Mouse (Mus musculus) leukemia stem cell, adult 10-12 weeks (primary cell): ENCODE data around the gene Zbtb2. TPM values are rescaled to one million over a fixed set of nuclear protein-coding genes. Genes with fewer than 3 reads are reported as not detected.

ENCODE experiments used
- polyA plus RNA-seq: library from polyadenylated mRNA; stranded (reverse); fragments of >175 nt; gene quantifications from 2 replicates; pipeline ENCODE4 v1.2.3, GENCODE M21; 2012; ENCODE audit warnings: low replicate concordance

The Zbtb2 gene
- 3.0 and 5.3 TPM in 2 replicates for polyA plus RNA-seq

DNA sequence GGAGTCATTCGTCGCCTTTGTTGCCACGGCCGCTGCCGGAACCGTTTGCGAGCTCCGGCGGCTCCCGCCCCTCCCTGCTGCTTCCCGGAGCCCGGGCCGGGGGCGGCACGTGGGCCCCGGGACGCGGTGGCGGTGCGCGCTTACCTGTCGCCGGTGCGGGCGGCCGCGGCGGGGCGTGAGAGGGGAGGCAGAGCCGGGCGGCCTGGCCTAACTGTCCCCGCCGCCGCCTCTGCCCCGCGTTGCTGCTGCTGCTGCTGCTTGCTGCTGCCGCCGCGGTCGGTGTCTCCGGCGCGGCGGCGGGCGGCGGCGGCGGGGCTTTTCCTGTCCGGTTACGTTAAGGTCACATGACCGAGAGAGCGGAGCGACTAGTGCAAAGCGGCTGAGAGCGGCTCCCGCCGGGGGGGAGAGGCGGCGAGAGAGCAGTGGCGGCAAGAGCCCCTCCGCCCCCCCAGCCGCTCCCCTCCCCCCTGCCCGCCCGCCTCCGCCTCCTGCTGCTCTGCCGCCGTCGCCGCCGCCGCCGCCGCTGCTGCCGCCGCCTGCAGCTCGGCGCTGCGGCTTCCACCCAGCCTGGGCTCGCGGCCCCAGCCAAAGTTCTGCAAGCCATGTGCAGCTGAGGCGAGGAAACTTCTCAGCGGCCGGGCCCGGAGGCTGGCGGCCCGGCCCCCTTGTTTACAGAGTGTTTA is at the start of gene Zbtb2:
Zbtb2 (minus strand) TSS at position 408 of the 683 bp plus-strand sequence.

DNA sequence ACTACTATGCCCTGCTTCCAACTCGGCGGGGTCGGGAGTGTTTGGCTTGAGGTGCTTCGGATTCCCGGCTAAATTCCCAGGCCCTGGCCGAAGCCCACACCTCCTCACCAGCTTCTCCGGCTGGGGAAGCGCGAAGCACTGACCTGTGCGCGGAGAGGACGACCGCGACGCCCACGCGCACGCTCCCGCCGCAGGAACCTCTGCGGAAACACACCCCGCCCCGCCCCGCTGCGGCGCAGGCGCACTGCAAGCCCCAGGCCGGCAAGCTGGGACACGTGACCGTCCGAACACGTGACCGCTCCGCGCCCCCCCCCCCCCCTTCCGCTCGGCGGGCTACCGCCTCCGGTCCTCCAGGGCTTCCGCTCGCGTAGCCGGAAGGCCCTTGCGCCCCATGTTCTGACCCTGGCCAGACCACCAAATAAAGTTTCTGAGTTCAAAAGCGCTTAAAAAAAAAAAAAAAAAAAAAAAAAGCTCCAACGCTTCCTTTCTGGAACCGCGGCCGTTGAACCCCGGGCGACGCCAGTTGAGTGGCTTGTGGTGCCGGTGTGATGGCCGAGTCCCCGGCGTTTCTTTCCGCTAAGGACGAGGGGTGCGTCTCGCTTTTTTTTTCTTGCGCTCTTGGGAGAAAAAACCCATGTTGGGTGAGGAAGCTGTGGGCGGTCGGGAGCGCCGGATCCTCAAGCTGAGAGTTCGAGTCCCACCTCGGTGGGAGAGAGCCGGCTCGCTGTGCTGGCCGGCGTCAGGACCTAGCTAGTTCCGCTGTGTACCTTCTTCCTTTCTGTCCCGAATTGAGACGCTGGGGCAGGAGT is 44.4 kb upstream of the Zbtb2 start, which contains the start of the genes Rmnd1 and Armt1:
Rmnd1 (minus strand) TSS at position 266 of the 809 bp plus-strand sequence.
Armt1 (plus strand) TSS at position 345 of the 809 bp plus-strand sequence.

Other genes with a start within 250 kb of the Zbtb2 start
- 0.72 and 0.80 TPM in 2 replicates for gene Akap12, start 121.7 kb downstream of the Zbtb2 start, polyA plus RNA-seq
- gene Rmnd1, start 44.3 kb upstream of the Zbtb2 start, polyA plus RNA-seq: 2.6 and 8.6 TPM in 2 replicates
- 0.77 and 10.8 TPM in 2 replicates for gene Armt1, start 44.4 kb upstream of the Zbtb2 start, polyA plus RNA-seq
- not detected in 2 replicates for gene Ccdc170, start 94.4 kb upstream of the Zbtb2 start, polyA plus RNA-seq
- 0.72 and 3.2 TPM in 2 replicates for gene Esr1, start 223.5 kb upstream of the Zbtb2 start, polyA plus RNA-seq